Mouse (Mus musculus): ENCODE data around the gene Sp2.

DNA sequence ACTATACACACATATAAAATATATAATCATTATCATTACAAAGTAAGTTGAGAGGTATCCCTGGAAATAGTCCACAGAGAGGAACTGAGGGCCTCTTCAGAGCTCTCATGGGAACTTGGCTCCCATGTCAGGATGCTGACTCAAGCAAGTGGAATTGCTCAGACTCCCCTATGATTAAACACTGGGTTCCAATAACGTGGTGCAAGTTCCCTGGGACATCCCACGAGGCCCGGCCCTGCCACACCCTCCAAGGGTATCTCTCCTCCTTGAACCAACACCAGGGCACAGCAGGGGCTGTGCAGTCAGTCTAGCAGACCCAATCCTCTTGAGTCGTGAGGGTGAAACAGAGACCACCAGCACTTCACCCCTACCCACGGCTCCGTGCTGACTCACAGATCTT, 63.8 kb downstream of the Sp2 start:
- no peak for TF ChIP-seq CTCF (IDR thresholded peaks at IDR 0.05; ENCODE audit: extremely low read depth, insufficient read depth, low read length)
- no peak for TF ChIP-seq POLR2A (IDR thresholded peaks at IDR 0.05; ENCODE audit: extremely low read depth, insufficient read depth, low read length)

Measured in cortical plate, adult 2 months (tissue).